Mouse (Mus musculus) testis, postnatal 14 days (tissue): ENCODE results near the gene Cntrob.
A peak's percentile ranks its signal among the peaks of the same experiment; 100 is the strongest.
"Not testable (repeated sequence)": the region's sequence is repeated elsewhere in the genome, so short reads cannot be mapped to it uniquely, and the experiment has no call there.

Experiments used
- DNase-seq: peaks from one replicate; pipeline ENCODE4 v3.0.0; 2021; ENCODE audit warnings: low spot score

The Cntrob gene

GRCm38 (mm10) chr11:69340161-69341131, 16.9 kb upstream of the Cntrob start, which contains the start of gene Rnf227:
Gene Rnf227 (plus strand): TSS chr11:69340461.
- DNase-seq: peak; percentile 82

DNA sequence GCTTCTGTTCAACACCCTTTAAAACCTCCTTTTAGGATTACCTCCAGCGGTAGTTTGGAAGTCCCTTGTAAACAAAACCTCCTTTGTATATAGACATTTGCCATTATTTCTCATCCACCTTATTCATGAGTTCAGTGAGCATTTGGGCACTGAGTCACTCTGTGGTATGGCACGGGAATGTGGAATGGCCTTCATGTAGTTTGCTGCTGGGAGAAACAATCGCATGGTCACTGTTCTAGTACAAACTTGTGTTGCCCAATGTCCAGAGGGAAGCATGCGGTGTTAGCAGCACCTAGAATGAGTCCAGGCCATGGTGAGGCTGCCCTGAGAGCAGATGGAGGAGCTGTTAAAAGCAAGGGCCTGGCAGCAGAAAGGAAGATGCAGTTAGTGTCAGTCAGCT, 11.2 kb upstream of the Cntrob start:
- DNase-seq: no peak

DNA sequence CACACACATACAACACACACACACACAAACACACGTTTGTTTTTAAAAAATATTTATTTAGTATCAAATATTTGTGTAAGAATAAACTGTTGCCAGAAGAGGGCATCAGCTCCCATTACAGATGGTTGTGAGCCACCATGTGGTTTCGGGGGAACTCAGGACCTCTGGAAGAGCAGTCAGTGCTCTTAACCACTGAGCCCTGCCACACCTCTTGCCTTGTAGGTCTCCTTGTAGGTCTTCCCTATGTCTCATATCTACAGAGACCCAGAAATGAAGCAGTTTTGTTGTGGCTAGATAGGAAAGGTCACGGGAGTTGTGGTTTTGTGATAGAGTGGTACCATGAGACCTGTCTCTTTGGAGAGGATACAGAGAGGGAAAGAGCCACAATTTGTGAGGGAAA, 10.3 kb upstream of the Cntrob start:
- DNase-seq: no peak

- DNase-seq: no peak
Measured at GRCm38 (mm10) chr11:69332713-69333253, 9.2 kb upstream of the Cntrob start.

GRCm38 (mm10) chr11:69331929-69332405, 8.4 kb upstream of the Cntrob start:
- peak; percentile 80 for DNase-seq

DNA sequence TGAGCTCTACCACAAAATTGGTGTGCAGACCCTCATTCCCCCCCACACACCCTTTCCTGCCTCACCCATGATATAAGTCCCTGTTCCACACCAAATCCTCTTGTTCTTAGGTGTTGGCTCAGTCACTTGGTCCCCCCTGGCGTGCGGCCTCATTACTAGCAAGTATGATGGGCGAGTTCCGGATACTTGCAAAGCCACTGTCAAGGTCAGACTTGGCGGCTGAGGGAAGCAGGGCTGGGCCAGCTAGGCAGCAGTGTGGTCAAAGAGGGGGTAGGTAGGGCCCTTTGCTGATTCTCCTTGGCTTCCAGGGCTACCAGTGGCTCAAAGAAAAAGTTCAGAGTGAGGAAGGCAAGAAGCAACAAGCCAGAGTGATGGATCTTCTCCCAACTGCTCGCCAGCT, 7.6 kb upstream of the Cntrob start:
- no peak for DNase-seq

DNA sequence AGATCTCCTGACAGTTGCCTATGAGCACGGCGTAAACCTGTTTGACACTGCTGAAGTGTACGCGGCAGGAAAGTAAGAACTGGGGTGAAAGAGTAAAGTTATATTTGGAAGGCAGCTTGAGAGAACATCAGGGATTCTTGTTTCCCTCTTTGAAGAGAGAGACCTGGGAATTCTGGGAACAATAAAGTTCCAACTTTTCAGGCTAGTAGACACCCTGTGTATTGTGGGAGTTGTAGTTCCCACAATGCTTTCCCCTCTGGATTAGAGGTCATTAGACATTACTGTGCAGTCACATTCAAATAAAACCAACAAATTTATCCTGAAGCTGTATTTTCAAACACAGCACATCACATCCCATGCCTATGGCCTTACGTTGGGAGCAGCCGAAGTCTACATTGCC, 4.9 kb upstream of the Cntrob start:
- DNase-seq: no peak

- no peak for DNase-seq
Measured at GRCm38 (mm10) chr11:69327648-69328047, 4.1 kb upstream of the Cntrob start.

- DNase-seq: no peak
Measured at GRCm38 (mm10) chr11:69327157-69327442, 3.5 kb upstream of the Cntrob start.

GRCm38 (mm10) chr11:69326408-69327156, 3.0 kb upstream of the Cntrob start:
- DNase-seq: peak; percentile 47

GRCm38 (mm10) chr11:69325628-69326407, 2.2 kb upstream of the Cntrob start, which contains the start of gene Kcnab3:
Gene Kcnab3 (plus strand): TSS chr11:69326258.
- DNase-seq: peak; percentile 90

GRCm38 (mm10) chr11:69324749-69325148, 1.2 kb upstream of the Cntrob start:
- DNase-seq: no peak

GRCm38 (mm10) chr11:69322693-69323471, 693 bp downstream of the Cntrob start:
- DNase-seq: no peak

DNA sequence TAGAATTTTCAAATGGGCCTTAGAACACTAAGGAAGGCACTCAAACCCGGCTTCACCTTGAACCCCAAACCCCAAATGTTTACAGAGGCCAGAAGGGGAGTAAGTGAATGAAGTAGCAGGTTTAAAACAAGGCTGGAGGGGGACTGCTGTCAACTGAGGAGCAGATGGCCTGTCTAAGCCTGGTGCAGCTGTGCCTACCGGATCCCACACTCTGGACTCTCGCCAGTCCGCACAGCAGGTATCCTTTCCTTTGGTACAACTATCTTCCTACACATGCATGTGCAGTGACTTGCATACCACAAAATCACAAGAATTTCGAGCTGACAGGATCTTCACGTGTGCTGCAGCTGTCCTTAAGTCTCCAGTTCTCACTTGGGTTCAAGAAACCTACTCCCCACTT, 1.6 kb downstream of the Cntrob start:
- no peak for DNase-seq

DNA sequence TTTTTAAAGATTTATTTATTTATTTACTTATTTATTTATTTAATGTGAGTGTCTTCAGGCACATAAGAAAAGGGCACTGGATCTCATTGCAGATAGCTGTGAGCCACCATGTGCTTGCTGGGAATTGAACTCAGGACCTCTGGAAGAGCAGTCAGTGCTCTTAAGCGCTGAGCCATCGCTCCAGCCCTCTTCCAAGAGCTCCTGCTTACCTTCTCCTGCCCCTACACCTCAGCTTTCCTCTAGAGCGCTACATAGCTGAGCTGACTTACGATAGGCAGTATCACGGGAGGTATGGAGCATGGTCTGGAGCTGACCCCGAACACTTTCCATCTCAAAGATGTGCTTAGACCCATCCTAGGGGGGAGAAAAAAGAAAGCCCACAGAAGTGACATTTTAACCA, 2.0 kb downstream of the Cntrob start:
- no peak for DNase-seq

DNA sequence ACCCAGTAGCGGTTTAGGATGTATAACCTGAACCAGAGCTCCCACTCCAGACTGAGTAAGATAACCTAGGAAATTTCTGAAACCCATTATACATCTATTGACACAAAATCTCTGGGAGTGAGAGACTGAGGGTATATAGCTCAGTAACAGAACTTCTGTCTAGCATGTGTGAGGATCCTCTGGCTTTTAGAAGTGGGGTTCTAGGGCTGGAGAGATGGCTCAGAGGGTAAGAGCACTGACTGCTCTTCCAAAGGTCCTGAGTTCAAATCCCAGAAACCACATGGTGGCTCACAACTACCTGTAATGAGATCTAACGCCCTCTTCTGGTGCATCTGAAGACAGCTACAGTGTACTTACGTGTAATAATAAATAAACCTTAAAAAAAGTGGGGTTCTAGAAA, 5.6 kb downstream of the Cntrob start:
- DNase-seq: not testable (repeated sequence)

DNA sequence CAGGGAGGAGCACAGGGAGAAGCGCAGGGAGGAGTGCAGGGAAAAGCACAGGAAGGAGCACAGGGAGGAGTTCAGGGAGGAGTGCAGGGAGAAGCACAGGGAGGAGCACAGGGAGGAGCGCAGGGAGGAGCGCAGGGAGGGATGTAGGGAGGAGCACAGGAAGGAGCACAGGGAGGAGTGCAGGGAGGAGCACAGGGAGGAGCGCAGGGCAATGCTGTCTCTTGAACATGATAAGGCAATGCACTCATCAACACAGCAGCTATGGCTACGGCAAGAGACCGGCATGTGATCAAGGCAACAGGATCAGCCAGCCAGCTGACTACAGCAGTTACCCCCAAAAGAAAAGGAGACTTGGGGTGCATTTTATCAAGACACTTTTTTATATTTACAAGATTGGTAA, 7.2 kb downstream of the Cntrob start:
- no peak for DNase-seq

- DNase-seq: no peak
Measured at GRCm38 (mm10) chr11:69311266-69311665, 12.3 kb downstream of the Cntrob start.

DNA sequence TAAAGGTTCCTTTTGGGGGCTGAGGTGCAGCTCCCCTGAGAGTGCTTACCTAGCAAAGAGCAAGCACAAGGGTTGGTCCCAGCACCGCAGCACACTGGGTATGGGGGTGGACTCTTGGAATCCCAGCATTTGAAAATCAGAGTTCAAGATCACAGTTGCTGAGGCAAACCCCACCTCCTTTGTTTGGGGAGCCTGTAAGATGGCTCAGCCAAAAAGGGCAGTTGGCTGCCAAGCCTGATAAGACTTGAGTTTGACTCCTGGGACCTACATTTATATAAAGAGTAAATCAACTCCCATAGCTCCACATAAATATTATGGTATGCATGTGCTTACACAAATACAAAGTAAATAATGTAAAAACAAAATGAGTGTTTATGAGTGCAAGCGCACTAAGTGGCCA, 17.5 kb downstream of the Cntrob start:
- DNase-seq: no peak

DNA sequence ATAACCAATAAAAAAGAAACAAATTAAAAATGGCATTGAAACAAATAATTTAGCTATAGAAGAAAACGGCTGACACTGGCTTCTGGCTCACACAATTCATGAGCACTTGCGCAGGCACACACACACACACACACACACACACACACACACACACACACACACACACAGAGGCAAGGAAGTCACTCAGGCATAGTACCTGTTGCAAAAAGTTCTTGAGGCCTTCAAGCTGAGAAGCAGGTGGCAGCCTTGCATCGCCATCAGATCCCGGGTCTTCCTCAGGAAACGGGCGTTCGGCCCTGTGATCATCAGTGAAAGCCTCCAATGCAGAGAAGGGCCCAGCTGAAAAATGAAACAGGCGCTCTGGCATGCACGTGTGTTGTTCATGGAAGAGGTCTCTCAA, 18.3 kb downstream of the Cntrob start:
- DNase-seq: no peak

- no peak for DNase-seq
Measured at GRCm38 (mm10) chr11:69302817-69303216, 20.8 kb downstream of the Cntrob start.
